Mouse (Mus musculus) urinary bladder, postnatal 0 days (tissue): Measurements from ENCODE around the gene Fgfrl1. TPM values are rescaled to one million over a fixed set of nuclear protein-coding genes. Genes with fewer than 3 reads are reported as not detected.

Experiments
- polyA plus RNA-seq: library from polyadenylated mRNA; unstranded; fragments of >200 nt; fragmentation: Nextera tagmentation; extraction: Ambion mirVana; gene quantifications from 2 replicates; pipeline ENCODE4 v1.2.1, GENCODE M21; 2015

Gene Fgfrl1
- 31.3 and 32.3 TPM in 2 replicates for polyA plus RNA-seq

DNA sequence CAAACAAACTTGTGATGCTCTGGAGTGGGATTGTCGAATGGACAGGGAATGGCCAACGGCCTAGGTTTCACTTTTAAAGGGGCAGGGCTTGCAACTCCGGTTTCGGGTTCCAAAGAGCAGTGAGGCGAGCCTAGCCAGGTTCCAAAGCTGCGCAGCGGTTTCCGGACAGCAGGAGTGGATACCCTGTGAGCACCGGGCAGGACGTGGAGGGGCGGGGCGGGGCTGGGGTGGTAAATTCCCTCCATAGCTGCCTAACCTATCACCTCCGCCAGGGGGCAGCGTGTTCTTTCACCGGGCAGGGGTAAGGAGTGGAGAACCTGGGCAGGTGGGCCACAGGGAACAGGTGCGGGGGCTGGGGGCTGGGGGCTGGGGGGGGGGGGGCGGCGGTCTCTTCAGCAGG is at the start of gene Fgfrl1:
TSS of gene Fgfrl1 (plus strand) at position 112 of the 400 bp plus-strand sequence.

DNA sequence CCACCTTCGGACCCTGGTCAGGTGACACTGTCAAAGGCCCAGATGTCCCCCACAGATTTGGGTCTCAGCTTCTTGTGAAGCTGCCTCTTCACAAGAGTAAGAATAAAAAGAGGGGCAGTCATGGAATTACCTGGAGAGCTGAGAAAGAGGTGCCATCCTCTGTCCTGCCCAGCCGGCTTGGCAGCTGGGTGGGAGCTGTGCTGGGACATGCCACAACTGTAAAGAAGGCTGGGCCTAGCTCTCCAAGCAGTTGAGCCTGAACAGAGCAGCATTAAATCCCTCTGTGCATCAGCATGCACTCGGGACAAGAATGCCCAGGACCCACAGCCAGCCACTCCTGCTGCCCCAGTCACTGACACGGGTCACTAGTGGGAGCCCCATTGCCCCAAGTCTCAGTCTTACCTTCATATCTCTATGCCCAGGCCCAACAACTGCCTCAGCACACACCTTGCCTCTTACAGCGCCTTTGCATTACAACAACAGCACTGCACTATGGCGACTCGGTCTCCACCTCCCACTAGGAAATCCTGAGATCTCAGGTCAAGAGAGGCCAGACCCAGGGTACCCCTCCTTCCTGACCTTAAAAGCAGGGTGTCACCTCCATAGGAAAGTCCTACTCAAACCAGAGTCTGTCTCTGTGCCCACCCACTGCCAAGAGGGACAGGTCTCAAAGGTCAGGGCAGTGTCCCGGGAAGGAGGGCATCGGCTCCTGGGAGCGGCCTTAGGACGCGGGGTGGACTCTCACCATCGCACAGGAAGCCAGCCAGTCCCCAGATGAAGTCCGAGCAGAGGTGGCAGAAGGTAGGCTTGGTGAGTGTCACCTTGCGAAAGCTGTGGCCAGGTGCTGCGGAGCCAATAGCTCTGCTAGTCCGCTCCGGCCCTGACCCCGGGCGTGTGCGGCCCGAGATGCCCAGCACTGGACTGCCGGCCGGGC is 32.2 kb upstream of the Fgfrl1 start, which contains the start of gene Idua:
TSS of gene Idua (plus strand) at position 634 of the 934 bp plus-strand sequence.

DNA sequence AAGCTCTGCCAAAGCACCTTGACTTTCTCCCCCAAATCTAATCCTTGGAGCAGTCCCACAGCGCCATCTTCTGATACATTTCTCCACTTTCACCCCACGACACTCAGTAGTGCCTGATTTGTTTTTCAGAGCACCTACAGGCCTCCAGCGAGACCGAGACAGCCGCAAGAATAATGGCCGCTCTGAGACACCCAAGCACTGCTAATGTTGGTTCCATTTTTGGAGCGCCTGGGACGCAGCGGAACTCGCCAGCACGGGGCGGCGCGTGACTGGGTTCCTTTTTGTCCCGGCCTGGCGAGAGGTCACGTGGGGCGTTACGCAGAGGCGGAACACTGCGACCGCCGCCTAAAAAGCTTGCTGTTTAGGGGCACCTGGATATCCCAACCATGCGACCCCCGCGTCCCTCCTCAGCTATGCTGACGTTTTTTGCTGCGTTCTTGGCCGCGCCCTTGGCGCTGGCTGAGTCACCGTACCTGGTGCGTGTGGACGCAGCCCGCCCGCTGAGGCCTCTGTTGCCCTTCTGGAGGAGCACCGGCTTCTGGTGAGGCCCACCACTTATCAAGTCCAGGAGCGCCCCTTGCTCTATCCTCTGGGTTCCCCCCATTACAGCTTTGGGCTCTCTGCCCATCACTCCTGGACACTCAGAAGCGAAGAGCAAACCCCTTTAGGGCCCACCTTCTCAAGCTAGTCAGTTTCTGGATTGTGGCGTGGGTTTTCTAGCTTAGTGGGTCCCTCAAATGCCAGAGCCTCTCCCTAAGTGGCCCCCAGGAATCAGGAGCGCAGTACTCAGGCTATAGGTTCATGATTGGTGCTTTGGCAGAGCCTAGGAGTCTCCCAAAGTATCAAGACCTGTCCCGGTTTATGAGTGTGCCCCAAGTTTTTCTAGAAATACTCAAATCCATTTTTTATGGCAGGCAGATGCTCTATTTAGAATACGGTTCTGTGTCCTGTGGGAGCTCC is 22.9 kb upstream of the Fgfrl1 start, which contains the start of gene Dgkq:
TSS of gene Dgkq (minus strand) at position 696 of the 960 bp plus-strand sequence.

DNA sequence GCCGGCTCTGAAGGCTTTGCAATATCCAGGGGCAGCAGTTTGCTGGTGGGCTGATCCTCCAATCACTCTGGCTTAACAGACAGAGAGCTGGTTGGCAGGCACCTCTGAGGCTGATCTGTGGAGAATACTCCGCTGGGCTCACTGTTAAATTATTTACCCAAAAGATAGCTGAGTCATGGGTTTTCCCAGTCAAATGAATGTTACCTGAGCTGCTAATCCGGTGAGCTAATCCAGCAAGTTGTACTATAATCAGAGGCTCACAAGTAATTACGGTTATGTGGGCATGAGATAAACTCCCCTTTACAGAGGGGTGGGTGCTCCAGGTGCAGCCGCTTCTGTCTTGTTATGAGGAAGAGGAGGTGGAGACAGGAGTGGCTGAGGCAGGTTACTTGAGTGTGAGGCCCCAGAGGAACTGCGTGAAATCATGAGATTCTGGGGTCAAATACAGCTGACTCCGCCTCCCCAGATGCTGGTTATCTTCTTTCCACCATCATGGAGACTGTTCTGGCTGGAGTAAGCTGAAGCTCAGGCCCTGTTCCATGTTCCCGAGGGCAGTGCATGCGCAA is 16.8 kb upstream of the Fgfrl1 start, which contains the start of gene Slc26a1:
TSS of gene Slc26a1 (minus strand) at position 319 of the 566 bp plus-strand sequence.

Other genes with a start within 250 kb of the Fgfrl1 start
- gene Mfsd7a, start 243.5 kb upstream of the Fgfrl1 start, polyA plus RNA-seq, result 1.1 and 1.3 TPM in 2 replicates
- 12.0 and 13.9 TPM in 2 replicates for gene Pcgf3, start 231.2 kb upstream of the Fgfrl1 start, polyA plus RNA-seq
- 0.34 and 0.49 TPM in 2 replicates for gene Cplx1, start 142.4 kb upstream of the Fgfrl1 start, polyA plus RNA-seq
- gene Gak, start 62.6 kb upstream of the Fgfrl1 start, polyA plus RNA-seq, result 32.7 and 34.8 TPM in 2 replicates
- gene Tmem175, start 62.6 kb upstream of the Fgfrl1 start, polyA plus RNA-seq, result 25.8 and 27.1 TPM in 2 replicates
- 9.7 and 11.2 TPM in 2 replicates for gene Idua, start 32.1 kb upstream of the Fgfrl1 start, polyA plus RNA-seq
- gene Dgkq, start 22.7 kb upstream of the Fgfrl1 start, polyA plus RNA-seq, result 4.4 and 4.5 TPM in 2 replicates
- 0.18 and 0.19 TPM in 2 replicates for gene Slc26a1, start 16.8 kb upstream of the Fgfrl1 start, polyA plus RNA-seq
- 17.9 and 19.0 TPM in 2 replicates for gene Rnf212, start 82.6 kb downstream of the Fgfrl1 start, polyA plus RNA-seq
- gene Tmed11, start 103.0 kb downstream of the Fgfrl1 start, polyA plus RNA-seq, result not detected in 2 replicates
- gene Vmn2r8, start 116.5 kb downstream of the Fgfrl1 start, polyA plus RNA-seq, result not detected in 2 replicates
- not detected in 2 replicates for gene Vmn2r9, start 160.2 kb downstream of the Fgfrl1 start, polyA plus RNA-seq